Mouse (Mus musculus): ENCODE results near the gene Nr1h4. TPM values are rescaled to one million over a fixed set of nuclear protein-coding genes. Genes with fewer than 3 reads are reported as not detected.

Gene Nr1h4
- polyA plus RNA-seq, 1 experiment from 2014 or later: not detected

GRCm38 (mm10) chr10:89439380-89439779 lies 94.0 kb downstream of the Nr1h4 start:
- Histone ChIP-seq H3K9me3 (0 out of 2 replicates have a peak, but pooled peaks cover 7% of the 10 kb centered on the region), H3K4me1 (replicated peaks) (peaks cover 31% of the 10 kb centered on the region), H3K4me3 (no peak overlapping the region), H3K36me3 (no peaks in the 10 kb centered on the region), H3K27me3 (peaks cover 66% of the 10 kb centered on the region), H3K9ac (no peak overlapping the region), H3K4me2 (no peak overlapping the region), H3K27ac (replicated peaks) (no peak overlapping the region)
- no peak for ATAC-seq (ENCODE audit: low read depth)
- 91% methylated on average over 7 of the region's 7 CpGs for WGBS

GRCm38 (mm10) chr10:89437996-89438395 lies 95.4 kb downstream of the Nr1h4 start:
- Histone ChIP-seq H3K4me1 (replicated peaks) (peaks cover 27% of the 10 kb centered on the region), H3K4me2 (no peak overlapping the region), H3K4me3 (no peak overlapping the region), H3K9ac (no peak overlapping the region), H3K36me3 (no peaks in the 10 kb centered on the region), H3K9me3 (0 out of 2 replicates have a peak, but pooled peaks cover 7% of the 10 kb centered on the region), H3K27me3 (peaks cover 73% of the 10 kb centered on the region), H3K27ac (replicated peaks) (no peak overlapping the region)
- WGBS: 88% methylated on average over 12 of the region's 12 CpGs
- no peak for ATAC-seq (ENCODE audit: low read depth)

GRCm38 (mm10) chr10:89437472-89437871 lies 95.9 kb downstream of the Nr1h4 start:
- no peak overlapping the region for H3K27ac ChIP-seq (replicated peaks)
- 55% methylated on average over 9 of the region's 9 CpGs for WGBS
- ATAC-seq (ENCODE audit: low read depth): no peak
- no peak overlapping the region for H3K4me2 ChIP-seq
- H3K27me3 ChIP-seq: peaks cover 76% of the 10 kb centered on the region
- H3K9me3 ChIP-seq: 0 out of 2 replicates have a peak, but pooled peaks cover 7% of the 10 kb centered on the region
- H3K36me3 ChIP-seq: no peaks in the 10 kb centered on the region
- no peak overlapping the region for H3K9ac ChIP-seq
- H3K4me1 ChIP-seq (replicated peaks): peaks cover 21% of the 10 kb centered on the region
- H3K4me3 ChIP-seq: no peak overlapping the region

GRCm38 (mm10) chr10:89435920-89436319 lies 97.5 kb downstream of the Nr1h4 start:
- Histone ChIP-seq H3K4me3 (no peak overlapping the region), H3K4me1 (replicated peaks) (peaks cover 21% of the 10 kb centered on the region), H3K27me3 (peaks cover 79% of the 10 kb centered on the region), H3K9me3 (no peaks in the 10 kb centered on the region), H3K36me3 (no peaks in the 10 kb centered on the region), H3K27ac (replicated peaks) (no peak overlapping the region), H3K4me2 (no peak overlapping the region), H3K9ac (no peak overlapping the region)
- WGBS: 50% methylated on average over 9 of the region's 9 CpGs
- 0 out of 2 replicates have a peak, but pooled peaks have one; percentile 48 for ATAC-seq (ENCODE audit: low read depth)

GRCm38 (mm10) chr10:89435413-89435812 lies 98.0 kb downstream of the Nr1h4 start:
- Histone ChIP-seq H3K9ac (no peak overlapping the region), H3K4me2 (peak overlapping the region; percentile 34), H3K27me3 (peaks cover 74% of the 10 kb centered on the region), H3K4me1 (replicated peaks) (peaks cover 21% of the 10 kb centered on the region), H3K4me3 (no peak overlapping the region), H3K27ac (replicated peaks) (no peak overlapping the region), H3K36me3 (no peaks in the 10 kb centered on the region), H3K9me3 (no peaks in the 10 kb centered on the region)
- 44% methylated on average over 12 of the region's 12 CpGs for WGBS
- ATAC-seq (ENCODE audit: low read depth): peak; percentile 60; the same call in 1 of the 2 replicates

- Histone ChIP-seq H3K9ac (peak overlapping the region; percentile 45; the same call in 1 of the 2 replicates), H3K36me3 (no peaks in the 10 kb centered on the region), H3K27me3 (peaks cover 69% of the 10 kb centered on the region), H3K4me2 (peak overlapping the region; percentile 34), H3K9me3 (no peaks in the 10 kb centered on the region), H3K27ac (replicated peaks) (no peak overlapping the region), H3K4me3 (0 out of 2 replicates have a peak overlapping the region, but pooled peaks have one; percentile 2), H3K4me1 (replicated peaks) (peaks cover 21% of the 10 kb centered on the region)
- WGBS: 20% methylated on average over 17 of the region's 17 CpGs
- peak; percentile 68; the same call in 1 of the 2 replicates for ATAC-seq (ENCODE audit: low read depth)
Measured at GRCm38 (mm10) chr10:89434509-89435210, 98.7 kb downstream of the Nr1h4 start.

- peaks cover 51% of the 10 kb centered on the region for H3K27me3 ChIP-seq
- H3K4me3 ChIP-seq: no peak overlapping the region
- no peak overlapping the region for H3K4me2 ChIP-seq
- H3K9me3 ChIP-seq: no peaks in the 10 kb centered on the region
- no peak overlapping the region for H3K27ac ChIP-seq (replicated peaks)
- H3K9ac ChIP-seq: no peak overlapping the region
- H3K36me3 ChIP-seq: no peaks in the 10 kb centered on the region
- WGBS: 80% methylated on average over 13 of the region's 13 CpGs
- no peak for ATAC-seq (ENCODE audit: low read depth)
- peaks cover 21% of the 10 kb centered on the region for H3K4me1 ChIP-seq (replicated peaks)
Measured at GRCm38 (mm10) chr10:89432743-89433142, 100.6 kb downstream of the Nr1h4 start.

GRCm38 (mm10) chr10:89430751-89431150 lies 102.6 kb downstream of the Nr1h4 start:
- no peak overlapping the region for H3K9ac ChIP-seq
- 91% methylated on average over 7 of the region's 7 CpGs for WGBS
- 0 out of 2 replicates have a peak, but pooled peaks cover 3% of the 10 kb centered on the region for H3K36me3 ChIP-seq
- no peak overlapping the region for H3K4me3 ChIP-seq
- no peak overlapping the region for H3K27ac ChIP-seq (replicated peaks)
- peaks cover 17% of the 10 kb centered on the region for H3K4me1 ChIP-seq (replicated peaks)
- no peak for ATAC-seq (ENCODE audit: low read depth)
- no peak overlapping the region for H3K4me2 ChIP-seq
- peaks cover 31% of the 10 kb centered on the region for H3K27me3 ChIP-seq
- no peaks in the 10 kb centered on the region for H3K9me3 ChIP-seq

GRCm38 (mm10) chr10:89424800-89425393 lies 108.5 kb downstream of the Nr1h4 start:
- ATAC-seq (ENCODE audit: low read depth): peak; percentile 75
- H3K36me3 ChIP-seq: 0 out of 2 replicates have a peak, but pooled peaks cover 4% of the 10 kb centered on the region

GRCm38 (mm10) chr10:89424217-89424616 lies 109.2 kb downstream of the Nr1h4 start:
- no peaks in the 10 kb centered on the region for H3K27me3 ChIP-seq
- H3K27ac ChIP-seq (replicated peaks): no peak overlapping the region
- H3K4me1 ChIP-seq (replicated peaks): no peaks in the 10 kb centered on the region
- ATAC-seq (ENCODE audit: low read depth): no peak
- H3K9me3 ChIP-seq: no peaks in the 10 kb centered on the region
- H3K36me3 ChIP-seq: 0 out of 2 replicates have a peak, but pooled peaks cover 4% of the 10 kb centered on the region
- H3K4me2 ChIP-seq: no peak overlapping the region
- 88% methylated on average over 9 of the region's 9 CpGs for WGBS
- H3K9ac ChIP-seq: no peak overlapping the region
- no peak overlapping the region for H3K4me3 ChIP-seq

More at GRCm38 (mm10) chr10:89424800-89425393, 108.5 kb downstream of the Nr1h4 start:
- Histone ChIP-seq H3K9ac (no peak overlapping the region), H3K9me3 (no peaks in the 10 kb centered on the region), H3K27ac (replicated peaks) (no peak overlapping the region), H3K4me1 (replicated peaks) (no peaks in the 10 kb centered on the region), H3K4me2 (no peak overlapping the region), H3K27me3 (no peaks in the 10 kb centered on the region), H3K4me3 (no peak overlapping the region)
- WGBS: 75% methylated on average over 11 of the region's 11 CpGs

GRCm38 (mm10) chr10:89423164-89423778 lies 110.1 kb downstream of the Nr1h4 start:
- H3K4me3 ChIP-seq: no peak overlapping the region
- no peak for ATAC-seq (ENCODE audit: low read depth)
- no peak overlapping the region for H3K27ac ChIP-seq (replicated peaks)
- no peak overlapping the region for H3K4me2 ChIP-seq
- no peaks in the 10 kb centered on the region for H3K9me3 ChIP-seq
- no peaks in the 10 kb centered on the region for H3K4me1 ChIP-seq (replicated peaks)
- H3K27me3 ChIP-seq: no peaks in the 10 kb centered on the region
- H3K9ac ChIP-seq: no peak overlapping the region
- 91% methylated on average over 9 of the region's 9 CpGs for WGBS
- H3K36me3 ChIP-seq: 0 out of 2 replicates have a peak, but pooled peaks cover 4% of the 10 kb centered on the region

All from neural tube, embryonic 13.5 days (tissue).